9 mouse cellular contexts compared by ENCODE assay signal in genomic region chr17:36942791-36943471, GRCm38 (mm10). TPM values are rescaled to one million over a fixed set of nuclear protein-coding genes. Genes with fewer than 3 reads are reported as not detected.
DNase-seq lines count a peak whose midpoint lies in the region; ATAC-seq and TF ChIP-seq lines count a peak whose summit lies in the region.
"Had no signal": no experiment of that assay in that cellular context is flagged by ENCODE, and none has a peak within 500 bp of the region (broad histone marks: within the 10 kb centered on the region; RNA-seq: fewer than 3 reads in every experiment).

TSS of gene Rnf39 (plus strand) at chr17:36942918.

- in situ Hi-C loops in ES-E14 (cut with MboI; ENCODE audit: low sequenced_read_pairs in 2 of 2, unreplicated experiment in 2 of 2): no loop called here

- no peak within 1 kb of the TSS for H3K27ac ChIP-seq in ES-E14 (ENCODE audit: insufficient read depth, low read depth, low read length, poor library complexity, severe bottlenecking)
- H3K27ac ChIP-seq in forebrain, embryonic 12.5 days: no peak within 1 kb of the TSS
- H3K27ac ChIP-seq in intestine, embryonic 16.5 days (ENCODE audit: low read length): peak within 1 kb of the TSS; percentile 9; the same call in 1 of the 2 replicates

- peaks cover 74% of the 10 kb centered on the region for H3K27me3 ChIP-seq in forebrain, embryonic 12.5 days
- peaks cover 23% of the 10 kb centered on the region for H3K27me3 ChIP-seq in intestine, embryonic 16.5 days (replicated peaks; ENCODE audit: control insufficient read depth, insufficient read depth, low read length)

- no peak for ATAC-seq in forebrain, embryonic 12.5 days (ENCODE audit: low FRiP score)
- ATAC-seq in intestine, embryonic 16.5 days: peak; percentile 55

- H3K4me1 ChIP-seq in ES-E14 (ENCODE audit: control insufficient read depth in 2 of 2, insufficient read depth in 2 of 2, low read length in 2 of 2, poor library complexity in 1 of 2): peaks cover 0 to 22% of the 10 kb centered on the region in 2 experiments; a peak in 2 of 4 replicates
- H3K4me1 ChIP-seq in forebrain, embryonic 12.5 days: peaks cover 29% of the 10 kb centered on the region
- H3K4me1 ChIP-seq in intestine, embryonic 16.5 days (ENCODE audit: control insufficient read depth, insufficient read depth, low read length): peaks cover 8% of the 10 kb centered on the region

- H3K9ac ChIP-seq in ES-E14 (ENCODE audit: insufficient read depth, low read depth, low read length, poor library complexity, severe bottlenecking): peak within 1 kb of the TSS; percentile 64
- H3K9ac ChIP-seq in forebrain, embryonic 12.5 days: peak within 1 kb of the TSS; percentile 49; the same call in 1 of the 2 replicates
- peak within 1 kb of the TSS; percentile 65 for H3K9ac ChIP-seq in intestine, embryonic 16.5 days (ENCODE audit: low read depth, low read length)

- H3K9me3 ChIP-seq in ES-E14 (ENCODE audit: control insufficient read depth, insufficient read depth, low read depth, low read length): no peaks in the 10 kb centered on the region
- no peaks in the 10 kb centered on the region for H3K9me3 ChIP-seq in forebrain, embryonic 12.5 days
- H3K9me3 ChIP-seq in intestine, embryonic 16.5 days (ENCODE audit: control insufficient read depth, low read length): no peaks in the 10 kb centered on the region

- DNase-seq in cerebellum, adult 11 months: peak; percentile 56
- no peak for DNase-seq in cerebellum, postnatal 4 days (ENCODE audit: low spot score in 2 of 2)
- no peak for DNase-seq in ES-E14 (ENCODE audit: low read depth, low spot score)
- peak; percentile 72 for DNase-seq in lung, postnatal 25 days (ENCODE audit: low spot score)
- DNase-seq in right cerebral cortex, postnatal 4 days: peak; percentile 21
- DNase-seq in spleen, adult 18-20 months: no peak

- peak within 1 kb of the TSS; percentile 43 to 62 for H3K4me3 ChIP-seq in ES-E14 (ENCODE audit: insufficient read depth in 1 of 2, low read depth in 1 of 2, low read length in 2 of 2, poor library complexity in 1 of 2, severe bottlenecking in 1 of 2)
- peak within 1 kb of the TSS; percentile 40 for H3K4me3 ChIP-seq in forebrain, embryonic 12.5 days (replicated peaks)
- peak within 1 kb of the TSS; percentile 51 for H3K4me3 ChIP-seq in intestine, embryonic 16.5 days (ENCODE audit: low read length)
- H3K4me3 ChIP-seq: myocyte had no signal

- H3K36me3 ChIP-seq in ES-E14 (ENCODE audit: control insufficient read depth, insufficient read depth, low read length, poor library complexity, severe bottlenecking): no peaks in the 10 kb centered on the region; the same call in 1 of the 2 replicates
- no peaks in the 10 kb centered on the region for H3K36me3 ChIP-seq in forebrain, embryonic 12.5 days (replicated peaks)
- H3K36me3 ChIP-seq in intestine, embryonic 16.5 days (ENCODE audit: control insufficient read depth, insufficient read depth, low read length): no peaks in the 10 kb centered on the region

- peak within 1 kb of the TSS; percentile 61 for H3K4me2 ChIP-seq in forebrain, embryonic 12.5 days
- H3K4me2 ChIP-seq in intestine, embryonic 16.5 days (ENCODE audit: low read depth, low read length): peak within 1 kb of the TSS; percentile 90

- WGBS in forebrain, embryonic 12.5 days: 2% methylated on average over 59 of the region's 59 CpGs
- 1% methylated on average over 58 of the region's 59 CpGs for WGBS in intestine, embryonic 16.5 days

TF ChIP-seq in ES-E14, 5 proteins besides CTCF, POLR2A, EP300 and RAD21:
- TF ChIP-seq MAFK (IDR thresholded peaks at IDR 0.05; ENCODE audit: insufficient read depth, low read depth, low read length) (no peak), ZNF384 (IDR thresholded peaks at IDR 0.05; ENCODE audit: low read depth, low read length) (no peak), CHD2 (IDR thresholded peaks at IDR 0.05; ENCODE audit: low read depth, low read length) (no peak), ZC3H11A (IDR thresholded peaks at IDR 0.05; ENCODE audit: borderline replicate concordance, low read depth, low read length) (no peak), HCFC1 (IDR thresholded peaks at IDR 0.05; ENCODE audit: borderline replicate concordance, insufficient read depth, low read length) (no peak)

RNA-seq across cellular contexts. Expression of gene Rnf39, which starts in this region (rescaled TPM):
- total RNA-seq in ES-E14 (2012; rRNA removed): 1.9 and 2.4 TPM in 2 replicates
- polyA plus RNA-seq in forebrain, embryonic 12.5 days (2016; fragmentation: Nextera tagmentation; extraction: Ambion mirVana): 0.47 TPM in 1 of 2 replicates, not detected in the other
- 1.8 and 2.4 TPM in 2 replicates for polyA plus RNA-seq in intestine, embryonic 16.5 days (2015; fragmentation: Nextera tagmentation; extraction: Ambion mirVana)

Comparison
In these comparisons a context has a peak if more than half of its experiments do, and no peak if none do; other contexts are left out.
1. DNase-seq: peak in cerebellum, adult 11 months (single experiment), lung, postnatal 25 days (single experiment) and right cerebral cortex, postnatal 4 days (single experiment); none in cerebellum, postnatal 4 days (0 of 2), ES-E14 (single experiment) and spleen, adult 18-20 months (0 of 2).
2. Peak in every context shown above with its lines, with median percentiles within 50 percentile points of each other: H3K4me3 ChIP-seq and H3K9ac ChIP-seq.